Mouse (Mus musculus) heart, adult 2 months (tissue): Measurements from ENCODE around the gene Il18bp.

Source experiments
- CTCF ChIP-seq: fragments of 200-600 bp; IDR thresholded peaks from 2 replicates; pipeline ENCODE4 v1.8.1; 2022; ENCODE audit warnings: antibody characterized with exemption, mild to moderate bottlenecking, moderate library complexity
- POLR2A ChIP-seq: fragments of 200-500 bp; IDR thresholded peaks from 2 replicates; pipeline ENCODE4 v1.6.1; 2011; ENCODE audit warnings: mild to moderate bottlenecking, low read depth, low read length, control low read depth; ENCODE audit not compliant: insufficient read depth

GRCm38 (mm10) chr7:102019362-102019761 lies 872 bp upstream of the Il18bp start:
- no peak for TF ChIP-seq POLR2A
- TF ChIP-seq CTCF: no peak
